Mouse (Mus musculus) liver, embryonic 13.5 days (tissue): ENCODE results near the gene Mical2. TPM values are rescaled to one million over a fixed set of nuclear protein-coding genes. Genes with fewer than 3 reads are reported as not detected.

Experiments used
- ATAC-seq: fragments of 200-750 bp; cut with Nextera tagmentation; 2 replicates; pipeline ENCODE4 v1.8.0; 2017; ENCODE audit warnings: low read depth, mild to moderate bottlenecking, moderate number of reproducible peaks, moderate library complexity
- DNase-seq: peaks from one replicate; pipeline ENCODE4 v3.0.0; 2022
- H3K27ac ChIP-seq: fragments of 300-500 bp; sonication (generic); 2 replicates; pipeline ENCODE4 v1.5.1; 2015; ENCODE audit warnings: moderate library complexity, mild to moderate bottlenecking, inconsistent platforms
- H3K27me3 ChIP-seq: fragments of 300-500 bp; sonication (generic); 2 replicates; pipeline ENCODE4 v1.6.1; 2015; ENCODE audit warnings: mild to moderate bottlenecking, inconsistent platforms
- H3K36me3 ChIP-seq: fragments of 300-500 bp; sonication (generic); 2 replicates; pipeline ENCODE4 v1.6.1; 2015; ENCODE audit warnings: mild to moderate bottlenecking, inconsistent platforms
- H3K4me1 ChIP-seq: fragments of 300-500 bp; sonication (generic); replicated peaks from 2 replicates; pipeline ENCODE4 v1.6.1; 2015; ENCODE audit warnings: inconsistent platforms
- H3K4me2 ChIP-seq: fragments of 300-500 bp; sonication (generic); 2 replicates; pipeline ENCODE4 v1.6.1; 2015; ENCODE audit warnings: inconsistent platforms, mild to moderate bottlenecking, moderate library complexity
- H3K4me3 ChIP-seq: fragments of 300-500 bp; sonication (generic); replicated peaks from 2 replicates; pipeline ENCODE4 v1.5.1; 2015; ENCODE audit warnings: mild to moderate bottlenecking, inconsistent platforms
- H3K9ac ChIP-seq: fragments of 300-500 bp; sonication (generic); 2 replicates; pipeline ENCODE4 v1.6.1; 2015; ENCODE audit warnings: mild to moderate bottlenecking, inconsistent platforms
- H3K9me3 ChIP-seq: fragments of 300-500 bp; sonication (generic); replicated peaks from 2 replicates; pipeline ENCODE4 v1.6.1; 2016; ENCODE audit warnings: inconsistent platforms
- WGBS: fragments of 180-500 bp; shearing (Covaris S2); methylation state at CpG from one replicate; pipeline ENCODE4 v1.1.7; 2015; ENCODE audit not compliant: insufficient replicate concordance; 5-methylcytosine and 5-hydroxymethylcytosine counted together
- polyA plus RNA-seq: library from polyadenylated mRNA; unstranded; fragments of >200 nt; fragmentation: Nextera tagmentation; extraction: Ambion mirVana; gene quantifications from 2 replicates; pipeline ENCODE4 v1.2.1, GENCODE M21; 2015

Mical2 gene
- polyA plus RNA-seq, 1 experiment from 2014 or later: 1.5 TPM

DNA sequence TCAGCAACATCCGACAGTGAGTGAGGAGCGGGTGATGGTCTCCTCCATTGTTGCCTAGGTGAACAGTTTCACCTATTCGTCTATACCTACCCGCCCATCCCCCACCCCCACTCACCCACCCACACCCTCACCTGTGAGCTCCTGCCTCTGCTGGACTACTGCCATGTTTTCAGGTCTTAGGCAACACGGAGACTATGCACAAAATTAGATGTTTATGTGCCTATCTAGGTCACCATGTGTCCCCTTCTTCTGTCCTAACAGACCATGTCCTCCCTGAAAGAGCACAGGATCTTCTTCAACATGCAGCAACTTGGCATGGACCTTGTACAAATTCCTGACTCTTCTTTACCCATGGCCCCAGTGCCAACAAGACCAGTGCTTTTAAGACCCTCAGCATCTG is 74.5 kb downstream of the Mical2 start:
- no peak overlapping the region for H3K4me3 ChIP-seq
- H3K27ac ChIP-seq: no peak overlapping the region
- H3K9ac ChIP-seq: no peak overlapping the region
- H3K9me3 ChIP-seq: no peaks in the 10 kb centered on the region
- H3K36me3 ChIP-seq: no peaks in the 10 kb centered on the region
- H3K27me3 ChIP-seq: no peaks in the 10 kb centered on the region
- ATAC-seq (no peak), DNase-seq (no peak)
- no peak overlapping the region for H3K4me2 ChIP-seq
- 52% methylated on average over 5 of the region's 5 CpGs for WGBS
- H3K4me1 ChIP-seq: peaks cover 14% of the 10 kb centered on the region

DNA sequence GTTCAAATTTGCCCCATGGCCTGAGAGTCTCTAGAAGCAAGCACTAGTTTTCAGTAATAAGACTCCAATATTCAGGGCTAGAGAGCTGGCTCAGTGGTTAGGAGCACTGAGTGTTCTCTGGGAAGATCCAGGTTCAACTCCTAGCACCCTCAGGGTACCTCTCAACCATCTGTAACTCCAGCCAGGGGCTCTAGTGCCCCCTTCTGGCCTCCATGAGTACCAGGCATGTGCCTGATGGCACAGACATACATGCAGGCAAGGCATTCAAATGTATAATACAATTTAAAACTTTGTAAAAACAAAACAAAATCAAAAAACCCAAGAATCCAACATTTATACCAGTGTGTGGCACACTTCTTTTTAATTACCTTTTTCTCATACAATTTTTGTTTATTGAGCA is 75.4 kb downstream of the Mical2 start:
- no peak overlapping the region for H3K4me3 ChIP-seq
- H3K9me3 ChIP-seq: no peaks in the 10 kb centered on the region
- no peaks in the 10 kb centered on the region for H3K36me3 ChIP-seq
- H3K9ac ChIP-seq: no peak overlapping the region
- DNase-seq (no peak), ATAC-seq (no peak)
- H3K4me2 ChIP-seq: no peak overlapping the region
- no peak overlapping the region for H3K27ac ChIP-seq
- H3K27me3 ChIP-seq: no peaks in the 10 kb centered on the region
- peaks cover 14% of the 10 kb centered on the region for H3K4me1 ChIP-seq

DNA sequence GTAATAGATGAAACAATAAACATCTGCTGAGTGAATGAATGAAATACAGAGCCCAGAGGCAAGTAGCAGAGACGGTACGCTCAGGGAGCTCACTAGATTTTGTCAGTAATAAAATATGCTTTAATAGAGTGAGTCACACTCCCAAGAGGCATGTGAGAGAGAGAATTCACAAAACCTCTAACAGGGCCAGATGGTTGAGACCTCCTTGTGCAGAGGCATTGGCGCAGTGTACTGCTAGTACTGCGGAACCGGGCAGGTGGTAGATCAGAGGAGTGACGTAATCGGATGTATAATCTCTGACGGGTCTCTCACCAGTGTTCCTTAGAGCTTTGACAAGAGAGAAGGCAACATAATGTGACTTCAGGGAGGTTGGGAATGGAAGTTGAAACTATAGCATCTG is 78.7 kb downstream of the Mical2 start:
- 83% methylated on average over 8 of the region's 8 CpGs for WGBS
- Histone ChIP-seq H3K4me1 (peaks cover 7% of the 10 kb centered on the region), H3K9me3 (no peaks in the 10 kb centered on the region), H3K4me2 (no peak overlapping the region), H3K4me3 (no peak overlapping the region), H3K36me3 (no peaks in the 10 kb centered on the region), H3K9ac (no peak overlapping the region), H3K27me3 (no peaks in the 10 kb centered on the region), H3K27ac (no peak overlapping the region)
- DNase-seq (no peak), ATAC-seq (no peak)

DNA sequence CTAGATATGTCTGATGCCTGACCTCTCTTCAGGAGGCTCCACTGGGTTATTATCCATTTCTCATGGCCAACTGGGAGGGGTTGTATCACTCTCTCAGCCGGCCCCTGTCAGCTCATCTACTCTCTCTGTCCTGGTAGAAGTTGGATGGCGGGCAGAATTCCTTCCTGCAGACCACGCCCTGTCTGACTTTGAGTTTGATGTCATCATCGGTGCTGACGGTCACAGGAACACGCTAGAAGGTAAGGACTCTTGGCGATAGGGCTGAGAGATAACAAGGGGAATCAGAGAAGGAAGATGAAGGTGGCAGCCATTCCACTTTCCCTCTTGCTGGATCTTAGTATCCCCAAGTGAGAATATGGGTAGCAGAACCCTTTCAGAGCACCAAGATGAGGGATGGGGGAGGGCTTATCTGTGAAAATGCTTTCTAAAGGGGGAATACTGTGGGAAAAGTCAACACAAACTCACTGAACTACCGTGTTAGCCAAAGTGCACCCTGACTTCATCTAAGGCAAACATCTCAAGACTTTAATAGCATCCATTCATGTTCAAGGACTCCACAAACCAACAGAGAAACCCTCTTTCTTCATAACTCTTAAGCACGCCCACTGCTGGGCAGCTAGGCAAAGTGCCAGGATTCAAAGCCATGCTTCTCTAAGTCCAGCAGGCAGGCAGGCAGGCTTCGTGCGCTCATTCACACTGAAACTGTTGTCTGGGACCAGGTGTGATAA is 83.8 kb downstream of the Mical2 start:
- ATAC-seq: no peak
- Histone ChIP-seq H3K27me3 (no peaks in the 10 kb centered on the region), H3K4me3 (no peak overlapping the region), H3K36me3 (no peaks in the 10 kb centered on the region), H3K4me2 (no peak overlapping the region), H3K9ac (no peak overlapping the region), H3K9me3 (no peaks in the 10 kb centered on the region), H3K4me1 (no peaks in the 10 kb centered on the region), H3K27ac (no peak overlapping the region)
- no peak for DNase-seq
- WGBS: 60% methylated on average over 11 of the region's 11 CpGs

DNA sequence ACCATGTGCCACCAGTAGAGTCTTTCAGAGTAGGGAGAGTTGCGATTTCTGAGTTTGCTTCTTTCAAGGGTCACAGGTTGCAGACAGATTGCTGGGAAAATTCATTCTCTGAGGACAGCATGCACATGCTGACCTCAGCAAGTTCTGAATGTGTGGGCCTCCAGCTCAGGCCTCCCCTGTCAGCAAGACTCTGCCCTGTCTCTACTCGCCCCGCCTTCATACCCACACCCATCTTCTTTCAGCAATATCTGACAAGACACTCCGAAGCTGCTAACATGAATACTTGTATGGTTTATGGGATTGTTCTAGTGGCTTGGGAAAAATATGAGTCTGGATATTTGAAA is 84.3 kb downstream of the Mical2 start:
- Histone ChIP-seq H3K27ac (no peak overlapping the region), H3K9ac (no peak overlapping the region), H3K4me1 (no peaks in the 10 kb centered on the region), H3K27me3 (no peaks in the 10 kb centered on the region), H3K4me3 (no peak overlapping the region), H3K36me3 (no peaks in the 10 kb centered on the region), H3K4me2 (no peak overlapping the region), H3K9me3 (no peaks in the 10 kb centered on the region)
- no peak for DNase-seq
- no peak for ATAC-seq
- 72% methylated on average over 4 of the region's 4 CpGs for WGBS

DNA sequence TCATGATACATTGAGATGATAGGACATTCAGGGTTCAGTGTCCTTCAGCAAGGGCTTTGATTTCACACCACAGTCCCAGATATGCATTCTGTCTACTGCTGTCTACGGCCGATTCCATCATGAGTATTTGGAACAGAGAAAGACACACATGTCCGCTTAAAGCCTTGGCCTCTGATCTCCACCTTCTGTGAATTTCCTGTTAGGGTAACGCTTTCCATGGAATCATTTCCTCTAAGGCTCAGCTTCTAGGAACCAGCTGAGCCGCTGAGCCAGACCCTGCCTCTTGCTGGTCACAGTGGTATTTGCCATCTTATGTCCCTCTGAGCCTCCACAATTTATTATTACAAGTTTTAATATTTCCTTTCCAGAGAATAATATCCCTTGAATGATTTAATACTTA is 87.6 kb downstream of the Mical2 start:
- ATAC-seq (no peak), DNase-seq (no peak)
- no peak overlapping the region for H3K27ac ChIP-seq
- no peak overlapping the region for H3K4me2 ChIP-seq
- no peaks in the 10 kb centered on the region for H3K4me1 ChIP-seq
- WGBS: 64% methylated on average over 5 of the region's 5 CpGs
- no peak overlapping the region for H3K9ac ChIP-seq
- no peak overlapping the region for H3K4me3 ChIP-seq
- no peaks in the 10 kb centered on the region for H3K9me3 ChIP-seq
- no peaks in the 10 kb centered on the region for H3K36me3 ChIP-seq
- H3K27me3 ChIP-seq: no peaks in the 10 kb centered on the region

DNA sequence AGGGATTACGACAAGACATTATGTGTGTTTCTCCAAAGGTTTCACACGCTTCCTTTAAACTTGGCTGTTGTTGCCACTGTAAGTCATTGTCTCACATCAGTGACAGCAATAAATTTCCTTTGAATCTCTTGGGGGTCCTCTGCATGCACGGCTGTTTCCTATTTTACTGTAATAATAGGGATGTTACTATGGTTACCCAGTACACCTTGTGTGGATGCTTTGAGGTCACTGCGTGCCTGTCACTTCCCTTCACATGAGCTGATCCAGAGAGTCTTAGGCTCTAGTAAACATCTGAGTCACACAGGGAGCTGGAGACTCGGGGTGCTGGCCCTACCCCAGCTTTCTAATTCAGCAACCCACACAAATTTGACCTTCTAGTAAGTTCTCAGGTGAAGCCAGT is 88.0 kb downstream of the Mical2 start:
- H3K36me3 ChIP-seq: no peaks in the 10 kb centered on the region
- H3K4me1 ChIP-seq: no peaks in the 10 kb centered on the region
- no peak overlapping the region for H3K27ac ChIP-seq
- H3K4me3 ChIP-seq: no peak overlapping the region
- no peak overlapping the region for H3K4me2 ChIP-seq
- no peaks in the 10 kb centered on the region for H3K27me3 ChIP-seq
- ATAC-seq: no peak
- WGBS: 62% methylated on average over 5 of the region's 5 CpGs
- DNase-seq: no peak
- no peak overlapping the region for H3K9ac ChIP-seq
- H3K9me3 ChIP-seq: no peaks in the 10 kb centered on the region

DNA sequence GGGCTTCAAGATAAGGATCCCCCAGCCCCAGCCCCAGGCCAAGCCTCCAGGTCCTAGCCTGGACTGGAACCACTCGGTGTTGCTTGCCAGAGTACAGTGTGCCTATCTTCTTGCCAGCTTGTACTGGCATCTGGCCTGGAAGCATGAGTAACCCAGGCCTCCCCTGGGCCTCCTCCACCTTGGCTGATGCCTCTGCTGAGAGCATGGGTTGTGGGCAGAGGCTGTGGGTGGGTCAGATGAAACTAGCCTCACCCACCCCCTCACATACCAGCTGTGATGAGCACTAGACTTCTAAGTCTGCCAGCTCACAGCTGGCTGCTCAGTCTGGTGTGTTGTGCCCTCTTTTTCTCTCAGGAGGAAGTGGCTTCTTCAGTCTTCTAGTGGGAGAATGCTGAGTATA is 90.6 kb downstream of the Mical2 start:
- H3K4me1 ChIP-seq: no peaks in the 10 kb centered on the region
- DNase-seq: no peak
- H3K27ac ChIP-seq: no peak overlapping the region
- no peak overlapping the region for H3K9ac ChIP-seq
- WGBS: 60% methylated on average over 1 of the region's 1 CpGs
- no peak overlapping the region for H3K4me2 ChIP-seq
- no peaks in the 10 kb centered on the region for H3K36me3 ChIP-seq
- no peaks in the 10 kb centered on the region for H3K27me3 ChIP-seq
- no peaks in the 10 kb centered on the region for H3K9me3 ChIP-seq
- no peak for ATAC-seq
- H3K4me3 ChIP-seq: no peak overlapping the region

DNA sequence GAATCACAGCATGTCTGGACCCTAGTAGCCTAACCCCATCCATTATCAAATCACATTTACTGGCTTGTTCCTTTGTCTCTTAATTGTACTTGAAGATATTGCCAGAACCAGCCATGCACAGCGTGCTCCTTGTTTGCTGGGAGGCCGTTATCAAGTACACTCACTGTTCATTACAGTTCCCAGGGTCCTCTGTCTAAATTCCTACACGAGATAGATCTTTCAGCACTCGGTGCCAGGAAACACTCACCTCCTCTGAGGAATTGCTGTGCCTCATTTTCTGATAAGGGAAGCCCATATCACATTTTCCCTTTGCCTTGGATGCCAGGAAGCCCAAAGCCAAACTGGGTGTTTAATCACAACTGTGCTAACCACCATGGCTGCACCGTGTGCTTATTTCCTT is 91.8 kb downstream of the Mical2 start:
- no peak for DNase-seq
- no peak overlapping the region for H3K4me3 ChIP-seq
- H3K27ac ChIP-seq: no peak overlapping the region
- H3K4me1 ChIP-seq: no peaks in the 10 kb centered on the region
- no peak overlapping the region for H3K9ac ChIP-seq
- H3K27me3 ChIP-seq: no peaks in the 10 kb centered on the region
- 43% methylated on average over 5 of the region's 5 CpGs for WGBS
- no peak for ATAC-seq
- H3K36me3 ChIP-seq: no peaks in the 10 kb centered on the region
- no peak overlapping the region for H3K4me2 ChIP-seq
- no peaks in the 10 kb centered on the region for H3K9me3 ChIP-seq

DNA sequence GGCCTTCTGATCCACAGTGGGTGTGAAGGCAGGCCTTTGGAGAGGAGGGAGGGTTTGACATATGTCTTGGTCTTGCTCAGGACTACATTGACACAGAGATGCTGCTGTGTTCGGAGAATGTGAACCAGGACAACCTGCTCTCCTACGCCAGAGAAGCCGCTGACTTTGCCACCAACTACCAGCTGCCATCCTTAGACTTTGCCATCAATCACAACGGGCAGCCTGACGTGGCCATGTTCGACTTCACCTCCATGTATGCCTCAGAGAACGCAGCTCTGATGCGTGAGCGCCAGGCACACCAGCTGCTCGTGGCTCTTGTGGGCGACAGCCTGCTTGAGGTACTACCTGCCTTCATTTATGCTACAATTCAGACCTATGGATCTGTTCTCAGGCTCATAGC is 92.7 kb downstream of the Mical2 start:
- Histone ChIP-seq H3K27me3 (no peaks in the 10 kb centered on the region), H3K9ac (no peak overlapping the region), H3K9me3 (no peaks in the 10 kb centered on the region), H3K36me3 (no peaks in the 10 kb centered on the region; the same call in 1 of the 2 replicates), H3K4me1 (no peaks in the 10 kb centered on the region), H3K27ac (no peak overlapping the region), H3K4me3 (no peak overlapping the region), H3K4me2 (no peak overlapping the region)
- WGBS: 77% methylated on average over 11 of the region's 11 CpGs
- ATAC-seq (no peak), DNase-seq (no peak)

DNA sequence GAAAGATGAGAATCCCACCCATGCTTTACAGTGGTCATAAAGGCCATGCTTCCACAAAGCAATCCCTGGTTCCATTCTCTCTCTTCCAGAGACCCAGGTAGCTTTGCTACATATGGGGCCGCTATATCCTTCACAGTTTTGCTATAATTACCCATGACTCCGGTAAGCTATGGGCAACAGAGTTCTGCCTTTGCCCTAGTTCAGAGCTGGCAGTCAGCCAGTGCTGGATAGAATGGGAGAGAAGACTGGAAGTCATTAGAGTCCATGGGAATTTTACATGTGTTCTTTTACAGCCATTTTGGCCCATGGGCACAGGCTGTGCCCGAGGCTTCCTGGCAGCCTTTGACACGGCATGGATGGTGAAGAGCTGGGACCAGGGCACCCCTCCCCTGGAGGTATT is 93.8 kb downstream of the Mical2 start:
- Histone ChIP-seq H3K4me1 (no peaks in the 10 kb centered on the region), H3K36me3 (peaks cover 5% of the 10 kb centered on the region; the same call in 1 of the 2 replicates), H3K27me3 (no peaks in the 10 kb centered on the region), H3K27ac (no peak overlapping the region), H3K9ac (no peak overlapping the region), H3K4me3 (no peak overlapping the region), H3K4me2 (no peak overlapping the region), H3K9me3 (no peaks in the 10 kb centered on the region)
- no peak for ATAC-seq
- no peak for DNase-seq
- 64% methylated on average over 4 of the region's 4 CpGs for WGBS

DNA sequence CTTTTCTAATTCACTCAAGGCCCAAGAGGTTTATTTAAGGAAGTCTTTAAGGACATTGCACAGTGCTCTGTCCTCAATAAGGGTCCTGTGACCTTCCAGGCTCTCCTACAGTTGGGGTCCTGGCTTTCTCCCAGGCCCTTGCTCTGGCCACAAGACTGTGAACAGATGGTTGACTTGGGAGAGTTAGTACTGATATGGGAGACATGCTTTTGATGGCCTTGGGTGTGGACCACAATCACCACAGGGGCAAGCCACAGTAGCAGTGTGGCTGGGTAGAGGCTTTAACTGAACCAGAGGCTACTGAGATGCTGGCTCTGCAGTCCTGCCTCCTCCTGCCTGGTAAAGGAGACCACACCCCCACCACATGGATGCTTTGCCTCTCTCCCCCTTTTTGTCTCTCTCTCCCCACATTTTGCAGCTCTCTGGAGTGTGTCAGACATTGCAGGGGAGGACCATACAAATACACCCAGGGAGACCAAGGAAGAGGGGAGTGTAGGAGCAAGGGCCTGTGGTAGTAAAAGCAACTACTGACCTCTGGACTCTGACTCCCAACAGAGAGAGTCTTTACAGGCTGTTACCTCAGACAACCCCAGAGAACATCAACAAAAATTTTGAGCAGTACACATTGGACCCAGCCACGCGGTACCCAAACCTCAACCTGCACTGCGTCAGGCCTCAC is 94.5 kb downstream of the Mical2 start:
- no peaks in the 10 kb centered on the region for H3K27me3 ChIP-seq
- no peak for DNase-seq
- no peaks in the 10 kb centered on the region for H3K9me3 ChIP-seq
- H3K4me1 ChIP-seq: no peaks in the 10 kb centered on the region
- no peak overlapping the region for H3K27ac ChIP-seq
- 75% methylated on average over 3 of the region's 3 CpGs for WGBS
- no peak overlapping the region for H3K4me2 ChIP-seq
- H3K9ac ChIP-seq: no peak overlapping the region
- ATAC-seq: no peak
- H3K4me3 ChIP-seq: no peak overlapping the region
- H3K36me3 ChIP-seq: peaks cover 7% of the 10 kb centered on the region; the same call in 1 of the 2 replicates
